Mouse (Mus musculus): ENCODE results near the gene Dusp16.

- TF ChIP-seq CTCF (conservative IDR thresholded peaks at IDR 0.05; ENCODE audit: insufficient read depth, insufficient read length, low read depth, low read length): no peak
- TF ChIP-seq POLR2A (IDR thresholded peaks at IDR 0.05; ENCODE audit: low read depth, low read length): no peak
Observed at GRCm38 (mm10) chr6:134721729-134722269, 70.6 kb downstream of the Dusp16 start.
